Mouse (Mus musculus) small intestine, adult 10 weeks (tissue): ENCODE data around the gene Trir. TPM values are rescaled to one million over a fixed set of nuclear protein-coding genes. Genes with fewer than 3 reads are reported as not detected.

ENCODE experiments used
- polyA plus RNA-seq: library from polyadenylated mRNA; stranded (reverse); fragments of 350-450 nt; fragmentation: Illumina TruSeq; extraction: RNeasy Lipid Tissue Mini Kit (QIAGEN cat#74804); gene quantifications from one replicate; pipeline ENCODE4 v1.2.3, GENCODE M21; 2014; ENCODE audit warnings: low replicate concordance

Gene Trir
- 5.6 TPM for polyA plus RNA-seq

DNA sequence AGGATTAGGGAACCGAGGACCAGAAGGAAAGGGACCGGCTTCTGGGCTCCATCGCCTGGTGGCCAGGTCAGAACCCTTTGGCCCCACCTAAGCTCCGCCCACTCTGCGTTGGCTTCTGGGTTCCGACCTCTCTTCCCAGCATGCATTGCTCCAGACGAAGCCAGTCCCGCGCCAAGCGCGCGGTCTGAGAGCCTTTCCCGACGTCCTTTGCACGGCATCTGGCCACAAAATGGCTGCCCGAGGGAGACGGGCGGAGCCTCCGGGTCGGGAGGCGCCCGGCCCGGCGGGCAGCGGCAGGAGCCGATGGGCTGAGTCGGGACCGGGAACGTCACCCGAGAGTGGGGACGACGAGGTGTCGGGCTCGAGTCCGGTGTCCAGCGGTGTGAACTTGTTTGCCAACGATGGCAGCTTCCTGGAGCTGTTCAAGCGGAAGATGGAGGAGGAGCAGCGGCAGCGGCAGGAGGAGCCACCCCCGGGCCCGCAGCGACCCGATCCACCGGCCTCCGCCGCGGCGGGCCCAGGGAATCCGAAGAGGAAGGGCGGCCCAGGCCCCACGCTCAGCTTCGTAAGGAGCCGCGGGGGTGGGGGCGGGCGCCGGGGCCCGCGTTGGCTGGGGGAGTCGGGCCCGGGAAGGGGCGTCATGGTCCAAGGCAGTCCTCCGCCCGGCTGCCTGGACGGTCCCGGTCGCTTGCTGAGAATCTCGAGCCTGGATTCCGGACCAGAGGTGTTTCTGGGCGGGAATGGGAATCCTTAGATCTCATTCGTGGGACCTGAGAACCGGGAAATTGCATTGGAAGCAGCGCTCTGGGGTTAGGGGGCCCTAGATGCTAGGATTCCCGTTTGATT, at the start of gene Trir:
Gene Trir (plus strand): TSS at position 154 of the 846 bp plus-strand sequence.

DNA sequence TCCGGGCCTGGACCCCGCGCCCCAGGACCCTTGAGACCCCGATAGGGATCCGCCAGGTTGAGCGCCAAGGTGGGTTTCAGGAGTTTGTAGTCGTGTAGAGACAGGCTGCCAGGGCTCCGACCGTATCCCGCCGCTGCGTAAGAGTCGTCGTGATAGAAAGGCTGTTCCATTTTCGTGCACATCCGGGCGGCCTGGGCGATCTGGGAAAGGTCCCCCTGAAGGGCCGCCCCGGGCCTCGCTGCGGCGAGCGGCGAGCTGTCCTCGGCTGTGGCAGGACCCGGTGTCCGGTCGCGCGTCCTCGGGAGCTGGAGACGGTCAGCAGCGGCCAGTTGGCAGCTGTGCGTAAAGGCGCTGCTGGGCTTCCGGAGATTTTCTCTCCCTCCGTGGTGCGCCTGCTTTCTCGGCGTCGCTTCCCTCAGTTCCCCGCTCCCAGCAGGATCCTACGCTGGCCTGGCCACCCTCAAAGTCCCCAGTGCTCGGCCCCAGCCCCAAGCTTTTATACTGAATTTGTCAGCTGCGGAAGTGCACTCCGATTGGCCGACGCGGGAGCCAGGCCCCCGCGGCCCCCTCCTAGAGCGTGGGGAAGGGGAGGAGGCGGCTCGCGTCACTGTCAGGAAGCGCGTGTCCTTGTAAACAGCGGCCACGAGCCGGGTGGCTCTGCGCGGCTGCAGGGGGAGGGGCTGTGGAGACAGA, 48.2 kb upstream of the Trir start, which contains the start of gene Junb:
Gene Junb (minus strand): TSS at position 471 of the 693 bp plus-strand sequence.

DNA sequence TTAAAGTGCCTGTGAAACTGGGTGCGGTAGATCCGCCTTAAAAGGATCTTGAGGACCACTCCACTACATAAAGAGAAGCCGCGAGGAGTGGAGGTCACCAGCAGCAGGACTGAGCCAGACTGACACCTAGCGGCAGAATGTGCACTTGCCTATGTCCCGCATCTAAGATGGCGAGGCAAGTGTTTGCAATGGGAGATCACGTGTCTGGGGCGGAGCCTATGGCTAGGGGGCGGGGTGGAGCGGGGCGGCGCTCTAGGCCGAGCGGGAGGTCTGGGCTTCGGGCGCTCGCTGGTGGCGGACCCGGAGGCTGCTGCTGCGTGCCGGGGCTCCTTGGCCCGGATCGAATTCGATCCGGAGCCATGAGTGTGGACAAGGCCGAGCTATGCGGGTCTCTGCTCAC, 36.3 kb upstream of the Trir start, which contains the start of gene Hook2:
Gene Hook2 (plus strand): TSS at position 255 of the 400 bp plus-strand sequence.

DNA sequence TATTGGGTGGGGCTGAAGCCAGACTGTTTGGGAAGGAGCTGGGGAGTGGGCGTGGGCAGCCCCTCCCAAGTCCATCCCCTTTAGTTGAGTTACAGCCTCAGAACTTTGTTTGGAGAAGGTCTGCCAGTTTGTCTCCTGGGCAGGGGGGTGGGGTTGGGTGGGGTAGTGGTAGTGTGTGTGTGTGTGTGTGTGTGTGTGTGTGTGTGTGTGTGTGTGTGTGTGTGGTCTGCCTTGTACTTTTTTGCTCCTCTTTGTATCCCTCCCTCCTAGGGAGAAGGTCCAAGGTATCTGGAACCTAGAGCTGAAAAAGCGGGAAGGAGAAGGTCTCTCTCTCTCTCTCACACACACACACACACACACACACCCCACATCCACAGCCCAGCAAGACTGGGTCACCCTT, 12.2 kb upstream of the Trir start, which contains the start of gene Best2:
Gene Best2 (minus strand): TSS at position 101 of the 400 bp plus-strand sequence.

DNA sequence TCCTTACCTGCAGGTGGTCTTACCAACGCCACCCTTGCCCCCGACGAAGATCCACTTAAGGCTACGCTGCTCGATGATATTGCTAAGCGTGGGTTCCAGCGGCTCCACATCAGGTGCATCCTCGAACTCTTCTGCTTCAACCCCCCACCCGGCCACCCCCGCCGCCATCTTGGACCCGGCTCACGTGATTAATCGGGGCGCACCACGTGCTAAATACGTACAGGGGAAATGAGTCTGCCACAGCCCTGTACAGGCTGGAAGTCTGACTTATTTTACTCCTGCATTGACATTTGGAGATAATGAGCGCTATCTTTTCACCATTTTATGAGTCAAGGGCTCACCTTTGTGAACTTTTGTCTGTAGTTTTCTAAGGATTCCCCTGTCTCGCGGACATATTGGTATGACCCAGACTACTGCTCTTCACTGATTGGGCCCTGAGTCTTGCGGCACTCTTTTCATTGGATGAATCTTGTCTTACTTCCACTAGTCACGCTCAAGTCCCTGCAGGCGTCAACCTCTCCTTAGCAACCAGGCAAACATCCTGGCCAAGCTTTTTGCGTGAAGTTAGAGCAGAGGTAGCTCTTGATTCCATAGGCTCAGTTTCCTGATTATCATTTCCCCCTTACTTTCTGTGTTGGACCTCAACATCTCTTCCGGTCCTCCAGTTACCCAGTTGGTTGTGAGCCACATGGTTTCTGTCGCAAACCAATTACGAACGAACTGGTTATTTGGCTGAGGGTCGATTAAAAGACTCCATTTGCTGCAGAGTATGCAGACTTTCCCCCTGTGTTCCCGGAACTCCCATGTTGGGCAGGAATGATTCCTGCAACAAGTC, 1.3 kb upstream of the Trir start, which contains the start of gene Asna1:
Gene Asna1 (minus strand): TSS at position 184 of the 835 bp plus-strand sequence.

DNA sequence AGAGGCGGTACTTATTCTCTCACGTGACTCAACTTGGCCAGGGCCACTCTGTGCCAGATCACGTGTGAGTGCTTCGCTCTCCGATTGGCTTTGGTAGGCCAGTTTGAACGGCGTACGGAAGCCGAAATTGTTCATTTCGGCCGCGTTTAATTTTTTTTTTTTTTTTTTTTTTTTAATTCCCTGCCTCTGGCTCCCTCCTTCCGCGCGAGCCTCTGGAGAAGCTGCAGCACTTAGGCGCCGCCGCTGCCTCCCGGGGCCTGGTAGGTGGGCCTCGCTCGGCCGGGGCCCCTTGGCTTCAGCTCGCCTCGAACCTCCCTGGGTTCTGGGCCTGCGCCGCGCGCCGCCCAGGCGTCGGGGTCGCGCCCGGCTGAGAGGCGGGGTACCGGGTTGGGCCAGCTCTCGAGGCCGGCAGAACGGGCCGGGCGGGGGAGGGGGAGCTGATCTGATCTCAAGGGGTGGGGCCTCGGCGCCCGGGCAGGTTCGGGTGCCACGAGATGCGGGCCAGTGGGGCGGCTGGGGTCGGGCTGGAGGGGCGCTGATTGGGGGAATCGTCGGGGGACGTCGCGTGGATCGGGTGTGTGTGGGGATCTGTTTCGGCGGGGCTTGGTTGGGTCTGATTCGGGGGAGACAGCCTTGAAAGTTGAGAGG, 10.2 kb downstream of the Trir start, which contains the start of gene Tnpo2:
Gene Tnpo2 (plus strand): TSS at position 198 of the 648 bp plus-strand sequence.

DNA sequence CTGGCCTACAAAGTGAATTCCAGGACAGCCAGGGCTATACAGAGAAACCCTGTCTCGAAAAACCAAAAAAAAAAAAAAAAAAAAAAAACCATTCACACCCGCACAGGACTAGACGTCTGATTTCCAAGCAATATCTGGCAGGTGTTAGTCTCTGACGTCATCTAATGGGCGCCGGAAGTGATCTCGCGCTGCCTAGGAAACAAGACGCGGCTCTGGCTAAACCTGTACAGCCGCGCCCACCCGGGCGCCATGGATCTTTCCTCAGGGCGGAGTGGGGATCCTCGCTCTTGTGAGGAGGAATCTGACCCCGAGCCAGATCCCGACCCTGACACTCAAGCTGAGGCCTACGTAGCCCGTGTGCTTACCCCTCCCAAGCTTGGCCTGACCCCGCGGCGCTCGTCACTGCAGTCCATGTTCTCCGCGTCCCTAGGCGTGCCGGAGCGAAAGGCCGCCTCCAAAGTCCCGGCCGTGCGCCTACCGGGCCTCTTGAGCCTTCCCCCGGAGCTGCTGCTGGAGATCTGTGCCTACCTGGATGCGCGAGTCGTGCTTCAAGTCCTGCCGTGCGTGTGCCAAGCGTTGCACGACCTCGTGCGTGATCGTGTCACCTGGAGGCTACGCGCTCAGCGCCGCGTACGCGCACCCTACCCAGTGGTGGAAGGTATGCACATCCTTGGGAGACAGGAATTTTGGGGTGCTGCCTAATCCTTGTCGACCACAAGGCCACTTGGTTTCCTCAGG, 33.4 kb downstream of the Trir start, which contains the start of gene Fbxw9:
Gene Fbxw9 (plus strand): TSS at position 177 of the 738 bp plus-strand sequence.

DNA sequence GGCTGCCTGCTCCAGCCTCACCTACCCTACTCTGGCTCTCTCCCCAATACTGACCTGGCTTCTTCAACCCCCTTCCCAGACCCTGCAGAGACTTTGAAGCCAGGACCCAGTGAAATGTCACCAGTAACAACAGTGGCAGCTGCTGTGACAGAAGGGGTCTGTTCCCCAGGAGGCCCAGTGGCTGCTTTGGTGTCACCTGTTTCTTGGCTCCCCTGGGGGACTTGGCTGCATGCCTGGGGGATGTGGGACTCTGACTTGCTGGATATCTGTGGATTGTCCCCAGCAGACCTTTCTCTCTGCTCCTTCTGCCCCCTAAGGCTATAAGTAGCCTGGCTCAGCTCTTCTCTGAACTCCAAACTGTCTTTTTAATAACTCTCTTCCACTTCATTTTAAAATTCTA, 41.4 kb downstream of the Trir start, which contains the start of gene Gm5741:
Gene Gm5741 (minus strand): TSS at position 1 of the 400 bp plus-strand sequence.

DNA sequence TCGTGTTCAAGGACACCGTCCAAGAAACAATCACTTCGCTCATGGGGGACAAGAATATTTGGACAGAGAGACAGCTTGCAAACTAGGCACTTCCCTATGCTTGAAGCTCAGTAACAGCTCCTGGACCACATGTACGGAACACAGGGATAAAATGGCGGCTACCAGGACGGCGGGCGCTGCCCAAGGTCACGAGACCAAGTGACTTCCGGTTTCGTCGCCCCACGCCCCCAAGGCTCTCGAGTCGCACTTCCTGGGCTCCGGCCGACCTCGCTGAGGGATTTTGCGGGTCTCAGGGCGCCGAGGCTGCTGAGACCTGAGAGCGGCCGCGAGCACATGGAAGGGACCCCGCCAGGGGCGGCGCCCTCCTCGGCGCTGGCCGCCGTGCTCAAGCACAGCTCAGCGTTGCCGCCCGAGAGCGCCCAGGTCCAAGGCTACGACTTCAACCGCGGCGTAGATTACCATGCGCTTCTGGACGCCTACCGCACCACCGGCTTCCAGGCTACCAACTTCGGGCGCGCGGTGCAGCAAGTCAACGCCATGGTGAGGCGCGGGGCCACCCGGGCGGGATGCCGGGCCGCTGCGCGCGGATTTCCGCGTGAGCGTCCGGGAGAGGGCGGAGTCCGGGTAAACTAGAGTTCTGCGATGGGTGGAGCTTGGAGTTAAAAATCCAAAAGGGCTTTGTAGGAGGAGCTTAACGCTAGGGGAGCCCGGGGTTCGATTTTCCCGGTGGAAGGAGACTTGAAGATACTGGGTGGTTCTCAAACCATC, 45.1 kb downstream of the Trir start, which contains the start of gene Dhps:
Gene Dhps (plus strand): TSS at position 244 of the 768 bp plus-strand sequence.

Other genes starting within 250 kb of the Trir start
- gene Nfix, start 226.5 kb upstream of the Trir start, polyA plus RNA-seq: 6.2 TPM
- 0.89 TPM for gene Dand5, start 204.0 kb upstream of the Trir start, polyA plus RNA-seq
- gene Gadd45gip1, start 195.3 kb upstream of the Trir start, polyA plus RNA-seq: not detected
- gene Rad23a, start 186.2 kb upstream of the Trir start, polyA plus RNA-seq: 1.3 TPM
- 432 TPM for gene Calr, start 179.9 kb upstream of the Trir start, polyA plus RNA-seq
- 1.9 TPM for gene Farsa, start 169.8 kb upstream of the Trir start, polyA plus RNA-seq
- 10.3 TPM for gene Syce2, start 154.7 kb upstream of the Trir start, polyA plus RNA-seq
- gene Gcdh, start 132.9 kb upstream of the Trir start, polyA plus RNA-seq: 33.1 TPM
- gene Klf1, start 124.9 kb upstream of the Trir start, polyA plus RNA-seq: not detected
- 3.7 TPM for gene Dnase2a, start 118.3 kb upstream of the Trir start, polyA plus RNA-seq
- not detected for gene Mast1, start 89.5 kb upstream of the Trir start, polyA plus RNA-seq
- not detected for gene Rtbdn, start 79.8 kb upstream of the Trir start, polyA plus RNA-seq
- gene Gm49661, start 57.4 kb upstream of the Trir start, polyA plus RNA-seq: not detected
- gene Prdx2, start 57.2 kb upstream of the Trir start, polyA plus RNA-seq: 14.6 TPM
- gene Rnaseh2a, start 57.1 kb upstream of the Trir start, polyA plus RNA-seq: 1.1 TPM
- gene Junb, start 48.1 kb upstream of the Trir start, polyA plus RNA-seq: 1.7 TPM
- 34.3 TPM for gene Hook2, start 36.2 kb upstream of the Trir start, polyA plus RNA-seq
- gene Best2, start 12.3 kb upstream of the Trir start, polyA plus RNA-seq: not detected
- 3.8 TPM for gene Asna1, start 1.5 kb upstream of the Trir start, polyA plus RNA-seq
- 3.5 TPM for gene Tnpo2, start 10.1 kb downstream of the Trir start, polyA plus RNA-seq
- gene Fbxw9, start 33.2 kb downstream of the Trir start, polyA plus RNA-seq: 1.4 TPM
- gene Gm5741, start 41.2 kb downstream of the Trir start, polyA plus RNA-seq: not detected
- gene Dhps, start 44.9 kb downstream of the Trir start, polyA plus RNA-seq: 17.0 TPM
- gene Wdr83os, start 53.9 kb downstream of the Trir start, polyA plus RNA-seq: 3.7 TPM
- 2.0 TPM for gene Wdr83, start 54.5 kb downstream of the Trir start, polyA plus RNA-seq
- gene Man2b1, start 56.4 kb downstream of the Trir start, polyA plus RNA-seq: 3.0 TPM
- 3.0 TPM for gene Zfp791, start 96.3 kb downstream of the Trir start, polyA plus RNA-seq
- not detected for gene Cks1brt, start 125.1 kb downstream of the Trir start, polyA plus RNA-seq
- not detected for gene Olfr371, start 199.2 kb downstream of the Trir start, polyA plus RNA-seq